Mouse (Mus musculus) CH12.LX (cell line): ENCODE measurements around the gene 4930404H24Rik. TPM values are rescaled to one million over a fixed set of nuclear protein-coding genes. Genes with fewer than 3 reads are reported as not detected.

ENCODE experiments used
- DNase-seq: peaks from one replicate; pipeline ENCODE4 v3.0.0-alpha.2; 2013; ENCODE audit errors: extremely low read depth
- H3K27ac ChIP-seq: 2 replicates; pipeline ENCODE4 v1.5.1; 2012; ENCODE audit warnings: low read depth, mild to moderate bottlenecking, control low read depth, moderate library complexity; ENCODE audit not compliant: insufficient read depth
- H3K27me3 ChIP-seq: replicated peaks from 2 replicates; pipeline ENCODE3; 2012; ENCODE audit warnings: inconsistent platforms
- H3K36me3 ChIP-seq, 2 experiments: replicated peaks in 1 of 2; 2 replicates each; pipeline versions ENCODE3 to v1.6.1; 2012; ENCODE audit warnings: inconsistent platforms in 1 of 2, low read length in 1 of 2, mild to moderate bottlenecking in 1 of 2, mixed read lengths in 1 of 2, moderate library complexity in 1 of 2; ENCODE audit not compliant: control insufficient read depth in 1 of 2, insufficient read depth in 1 of 2
- H3K4me1 ChIP-seq, 2 experiments: 2 replicates each; pipeline ENCODE4 v1.6.1; 2012; ENCODE audit warnings: inconsistent platforms in 1 of 2, moderate library complexity in 1 of 2; ENCODE audit not compliant: insufficient read depth in 2 of 2, control insufficient read depth in 1 of 2
- H3K4me2 ChIP-seq: 2 replicates; pipeline ENCODE4 v1.6.1; 2012; ENCODE audit warnings: low read depth, mild to moderate bottlenecking, control low read depth; ENCODE audit not compliant: poor library complexity, insufficient read depth, severe bottlenecking
- H3K4me3 ChIP-seq, 3 experiments: fragments of 150-350 bp in 1 of 3; sonication (generic) in 1 of 3; replicated peaks in 1 of 3; 2 replicates each; pipeline versions ENCODE3 to v1.5.1; 2011 to 2012; ENCODE audit warnings: low read depth in 2 of 3, low read length in 2 of 3, mild to moderate bottlenecking in 2 of 3, moderate library complexity in 2 of 3, control low read depth in 1 of 3, improper control_type of control experiment in 1 of 3, inconsistent platforms in 1 of 3, mixed read lengths in 1 of 3; ENCODE audit not compliant: poor library complexity in 1 of 3
- H3K79me2 ChIP-seq: replicated peaks from 2 replicates; pipeline ENCODE4 v1.6.1; 2012; ENCODE audit warnings: mild to moderate bottlenecking, moderate library complexity; ENCODE audit not compliant: control insufficient read depth, poor library complexity, insufficient read depth, severe bottlenecking; ENCODE audit errors: extremely low read depth
- H3K9ac ChIP-seq: 2 replicates; pipeline ENCODE4 v1.6.1; 2012; ENCODE audit warnings: low read depth, mild to moderate bottlenecking, control low read depth, moderate library complexity; ENCODE audit not compliant: insufficient read depth
- H3K9me3 ChIP-seq: replicated peaks from 2 replicates; pipeline ENCODE3; 2012; ENCODE audit warnings: low read length, inconsistent platforms, mixed read lengths
- CHD2 ChIP-seq: IDR thresholded peaks from 2 replicates; pipeline ENCODE4 v1.6.1; 2011; ENCODE audit warnings: low read length, improper control_type of control experiment
- E2F4 ChIP-seq: IDR thresholded peaks from 2 replicates; pipeline ENCODE4 v1.6.1; 2011; ENCODE audit warnings: low read depth, low read length, improper control_type of control experiment; ENCODE audit not compliant: insufficient replicate concordance
- EP300 ChIP-seq: IDR thresholded peaks from 2 replicates; pipeline ENCODE4 v1.6.1; 2011; ENCODE audit warnings: low read length, improper control_type of control experiment
- ETS1 ChIP-seq: conservative IDR thresholded peaks from 2 replicates; pipeline ENCODE4 v1.6.1; 2012; ENCODE audit warnings: low read depth, mild to moderate bottlenecking, inconsistent platforms, low read length, improper control_type of control experiment, moderate library complexity
- HCFC1 ChIP-seq: IDR thresholded peaks from 2 replicates; pipeline ENCODE4 v1.6.1; 2012; ENCODE audit warnings: low read depth, mild to moderate bottlenecking, inconsistent platforms, low read length, improper control_type of control experiment
- JUN ChIP-seq: IDR thresholded peaks from 2 replicates; pipeline ENCODE4 v1.6.1; 2011; ENCODE audit warnings: low read depth, mild to moderate bottlenecking, low read length, improper control_type of control experiment, moderate library complexity; ENCODE audit not compliant: insufficient read depth
- KAT2A ChIP-seq: IDR thresholded peaks from 2 replicates; pipeline ENCODE4 v1.6.1; 2012; ENCODE audit warnings: low read length, improper control_type of control experiment, inconsistent platforms; ENCODE audit not compliant: insufficient replicate concordance
- MAZ ChIP-seq: IDR thresholded peaks from 2 replicates; pipeline ENCODE4 v1.6.1; 2012; ENCODE audit warnings: low read depth, mild to moderate bottlenecking, inconsistent platforms, low read length, improper control_type of control experiment, moderate library complexity
- MEF2A ChIP-seq: IDR thresholded peaks from 2 replicates; pipeline ENCODE4 v1.6.1; 2014; ENCODE audit warnings: low read depth, mild to moderate bottlenecking, inconsistent platforms, low read length, improper control_type of control experiment, borderline replicate concordance
- MXI1 ChIP-seq: IDR thresholded peaks from 2 replicates; pipeline ENCODE4 v1.6.1; 2011; ENCODE audit warnings: mild to moderate bottlenecking, low read depth, low read length, improper control_type of control experiment
- PAX5 ChIP-seq: IDR thresholded peaks from 2 replicates; pipeline ENCODE4 v1.6.1; 2012; ENCODE audit warnings: low read length, inconsistent platforms, mixed read lengths
- POLR2AphosphoS2 ChIP-seq: IDR thresholded peaks from 2 replicates; pipeline ENCODE4 v1.6.1; 2011; ENCODE audit warnings: low read depth, low read length, improper control_type of control experiment
- RCOR1 ChIP-seq: conservative IDR thresholded peaks from 2 replicates; pipeline ENCODE4 v1.6.1; 2012; ENCODE audit warnings: low read depth, mild to moderate bottlenecking, inconsistent platforms, low read length, improper control_type of control experiment
- SIN3A ChIP-seq: IDR thresholded peaks from 2 replicates; pipeline ENCODE4 v1.6.1; 2012; ENCODE audit warnings: low read length, improper control_type of control experiment, inconsistent platforms
- TBP ChIP-seq: conservative IDR thresholded peaks from 2 replicates; pipeline ENCODE4 v1.6.1; 2011; ENCODE audit warnings: low read depth, low read length, improper control_type of control experiment
- TCF12 ChIP-seq: IDR thresholded peaks from 2 replicates; pipeline ENCODE4 v1.6.1; 2014; ENCODE audit warnings: low read depth, mild to moderate bottlenecking, inconsistent platforms, low read length, improper control_type of control experiment
- UBTF ChIP-seq: IDR thresholded peaks from 2 replicates; pipeline ENCODE4 v1.6.1; 2012; ENCODE audit warnings: low read depth, mild to moderate bottlenecking, inconsistent platforms, low read length, improper control_type of control experiment, moderate library complexity
- USF1 ChIP-seq: IDR thresholded peaks from 2 replicates; pipeline ENCODE4 v1.6.1; 2014; ENCODE audit warnings: low read depth, mild to moderate bottlenecking, inconsistent platforms, low read length, improper control_type of control experiment
- USF2 ChIP-seq: conservative IDR thresholded peaks from 2 replicates; pipeline ENCODE4 v1.6.1; 2011; ENCODE audit warnings: low read depth, low read length, improper control_type of control experiment
- ZKSCAN1 ChIP-seq: IDR thresholded peaks from 2 replicates; pipeline ENCODE4 v1.6.1; 2012; ENCODE audit warnings: low read depth, inconsistent platforms, low read length, improper control_type of control experiment, borderline replicate concordance
- dilution Hi-C: fragments of 300-500 bp; cut with MboI; formaldehyde crosslinking; loops from 2 replicates; pipeline ENCODE4 v1.14.3; 2020; ENCODE audit warnings: low sequenced_read_pairs; ENCODE audit not compliant: extremely low pct_unique_long_range_greater_than_20kb, extremely low pct_ligation_motif_present
- in situ Hi-C: fragments of 300-500 bp; cut with MboI; formaldehyde crosslinking; loops from 3 replicates; pipeline ENCODE4 v1.14.3; 2019; ENCODE audit warnings: low sequenced_read_pairs, low pct_ligation_motif_present, low pct_unique_long_range_greater_than_20kb, mixed read lengths
- polyA plus RNA-seq: library from polyadenylated mRNA; unstranded; fragments of >175 nt; gene quantifications from 2 replicates; pipeline ENCODE4 v1.2.1, GENCODE M21; 2012; ENCODE audit warnings: low read depth; ENCODE audit not compliant: insufficient read length
- total RNA-seq, 2 experiments: library from RNA; depleted of rRNA; stranded (reverse); fragments of 300-350 nt in 1 of 2; fragments of >200 nt in 1 of 2; gene quantifications; 2 replicates each; pipeline ENCODE4 v1.2.3; 2012 to 2014

4930404H24Rik gene
- total and polyA plus RNA-seq, 3 experiments, result not detected

GRCm38 (mm10) chr2:153470983-153471382, 21.6 kb upstream of the 4930404H24Rik start:
- peaks cover 0 to 25% of the 10 kb centered on the region in 2 experiments; a peak in 2 of 4 replicates for H3K4me1 ChIP-seq
- TF ChIP-seq E2F4, result no peak
- TF ChIP-seq MAZ, result no peak
- no peak for TF ChIP-seq RCOR1
- TF ChIP-seq ETS1, result no peak
- TF ChIP-seq JUN, result no peak
- no peak for TF ChIP-seq EP300
- no peak for TF ChIP-seq SIN3A
- TF ChIP-seq POLR2AphosphoS2, result no peak
- no peak for TF ChIP-seq KAT2A
- no peak for TF ChIP-seq TCF12
- no peak for TF ChIP-seq USF1
- peaks cover 0 to 46% of the 10 kb centered on the region in 2 experiments for H3K36me3 ChIP-seq
- in situ Hi-C loops (no loop called here), dilution Hi-C loops (no loop called here)
- no peaks in the 10 kb centered on the region for H3K9me3 ChIP-seq
- no peak overlapping the region for H3K4me2 ChIP-seq
- no peak overlapping the region for H3K27ac ChIP-seq
- no peak for DNase-seq
- no peaks in the 10 kb centered on the region for H3K27me3 ChIP-seq
- H3K4me3 ChIP-seq, result no peak overlapping the region
- no peak overlapping the region for H3K9ac ChIP-seq
- H3K79me2 ChIP-seq, result no peaks in the 10 kb centered on the region

DNA sequence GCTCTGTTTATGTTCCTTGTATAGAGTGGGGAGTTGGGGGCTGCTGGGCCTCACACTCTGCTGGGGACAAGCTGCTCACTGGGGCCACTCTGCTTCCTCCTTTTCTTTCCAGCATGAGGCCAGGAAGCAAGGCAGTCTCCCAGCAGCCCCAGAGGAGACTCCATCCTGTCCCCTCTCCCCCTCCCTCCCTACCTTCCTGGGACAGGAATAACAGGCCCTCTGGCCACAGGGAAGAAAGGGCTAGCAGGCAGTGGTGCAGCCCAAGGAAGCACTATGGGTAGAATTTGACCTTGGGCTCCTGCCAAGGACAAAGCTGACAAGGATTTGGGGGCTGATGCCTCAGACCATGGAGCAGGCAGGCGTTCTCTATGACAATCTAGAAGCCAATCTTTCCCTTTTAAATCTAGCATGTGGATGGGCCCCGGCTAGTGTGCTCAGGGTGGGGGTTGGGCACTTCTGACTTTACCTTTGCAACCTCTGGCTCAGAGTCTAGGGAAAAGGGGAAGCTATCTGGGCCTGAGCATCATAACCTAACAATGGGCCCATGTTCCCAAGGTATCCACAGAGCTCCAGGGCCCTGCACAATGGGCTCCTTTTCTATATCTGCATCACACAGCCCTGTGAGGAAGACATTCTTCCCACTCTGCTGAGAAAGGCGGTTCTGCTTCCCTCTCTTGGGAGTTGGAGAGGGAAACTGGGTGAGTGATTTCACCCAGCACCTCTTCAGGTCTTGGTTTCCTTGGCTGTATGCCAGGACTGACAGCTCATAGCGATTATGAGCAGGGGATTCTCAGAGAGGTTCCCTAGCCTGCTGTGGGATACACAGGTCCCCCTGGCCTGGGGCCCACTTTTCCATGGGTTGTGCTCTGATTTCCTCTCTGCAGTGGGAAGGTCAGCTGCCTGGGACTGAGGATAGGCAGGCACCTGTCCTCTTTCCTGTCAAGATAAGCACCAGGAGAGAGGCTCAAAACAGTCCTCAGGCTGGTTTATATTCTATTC, 17.2 kb upstream of the 4930404H24Rik start:
- H3K79me2 ChIP-seq, result no peaks in the 10 kb centered on the region
- H3K4me1 ChIP-seq, result peaks cover 0 to 17% of the 10 kb centered on the region in 2 experiments; a peak in 2 of 4 replicates
- H3K4me3 ChIP-seq, result no peak overlapping the region
- DNase-seq, result no peak
- H3K9me3 ChIP-seq, result no peaks in the 10 kb centered on the region
- H3K27ac ChIP-seq, result no peak overlapping the region
- H3K9ac ChIP-seq, result no peak overlapping the region
- H3K36me3 ChIP-seq, result peaks cover 2 to 45% of the 10 kb centered on the region in 2 experiments
- no peak overlapping the region for H3K4me2 ChIP-seq
- TF ChIP-seq PAX5 (no peak), MXI1 (no peak), EP300 (no peak), E2F4 (no peak), HCFC1 (no peak), RCOR1 (no peak), SIN3A (no peak), MEF2A (no peak), UBTF (no peak), CHD2 (no peak), USF1 (no peak), TBP (no peak), USF2 (no peak), POLR2AphosphoS2 (no peak), ZKSCAN1 (no peak)
- TF ChIP-seq, all 38 proteins: peak for 0
- no peaks in the 10 kb centered on the region for H3K27me3 ChIP-seq
- dilution Hi-C loops (no loop called here), in situ Hi-C loops (no loop called here)
